Mouse (Mus musculus): Measurements from ENCODE around the gene Plcb4. TPM values are rescaled to one million over a fixed set of nuclear protein-coding genes. Genes with fewer than 3 reads are reported as not detected.
A peak's percentile ranks its signal among the peaks of the same experiment; 100 is the strongest.

Plcb4 gene
- polyA plus RNA-seq, 1 experiment from 2014 or later: 36.3 TPM

GRCm38 (mm10) chr2:135755792-135756191 lies 97.0 kb downstream of the Plcb4 start:
- Histone ChIP-seq H3K4me2 (ENCODE audit: low read length) (no peak overlapping the region), H3K4me3 (ENCODE audit: low read length) (no peak overlapping the region), H3K4me1 (ENCODE audit: control insufficient read depth, insufficient read depth, low read depth, low read length) (peaks cover 3% of the 10 kb centered on the region; the same call in 1 of the 2 replicates), H3K27ac (ENCODE audit: low read depth, low read length) (no peak overlapping the region), H3K9me3 (ENCODE audit: control insufficient read depth, low read length) (no peaks in the 10 kb centered on the region), H3K9ac (ENCODE audit: low read depth, low read length) (no peak overlapping the region), H3K36me3 (ENCODE audit: control insufficient read depth, insufficient read depth, low read length) (no peaks in the 10 kb centered on the region), H3K27me3 (replicated peaks; ENCODE audit: control insufficient read depth, insufficient read depth, low read length) (no peaks in the 10 kb centered on the region)
- no peak for ATAC-seq
- WGBS: 91% methylated on average over 5 of the region's 5 CpGs

GRCm38 (mm10) chr2:135757478-135757877 lies 98.7 kb downstream of the Plcb4 start:
- Histone ChIP-seq H3K4me3 (ENCODE audit: low read length) (no peak overlapping the region), H3K27me3 (replicated peaks; ENCODE audit: control insufficient read depth, insufficient read depth, low read length) (no peaks in the 10 kb centered on the region), H3K27ac (ENCODE audit: low read depth, low read length) (no peak overlapping the region), H3K4me1 (ENCODE audit: control insufficient read depth, insufficient read depth, low read depth, low read length) (peaks cover 3% of the 10 kb centered on the region; the same call in 1 of the 2 replicates), H3K9me3 (ENCODE audit: control insufficient read depth, low read length) (no peaks in the 10 kb centered on the region), H3K4me2 (ENCODE audit: low read length) (no peak overlapping the region), H3K36me3 (ENCODE audit: control insufficient read depth, insufficient read depth, low read length) (no peaks in the 10 kb centered on the region), H3K9ac (ENCODE audit: low read depth, low read length) (no peak overlapping the region)
- no peak for ATAC-seq
- 99% methylated on average over 3 of the region's 3 CpGs for WGBS

DNA sequence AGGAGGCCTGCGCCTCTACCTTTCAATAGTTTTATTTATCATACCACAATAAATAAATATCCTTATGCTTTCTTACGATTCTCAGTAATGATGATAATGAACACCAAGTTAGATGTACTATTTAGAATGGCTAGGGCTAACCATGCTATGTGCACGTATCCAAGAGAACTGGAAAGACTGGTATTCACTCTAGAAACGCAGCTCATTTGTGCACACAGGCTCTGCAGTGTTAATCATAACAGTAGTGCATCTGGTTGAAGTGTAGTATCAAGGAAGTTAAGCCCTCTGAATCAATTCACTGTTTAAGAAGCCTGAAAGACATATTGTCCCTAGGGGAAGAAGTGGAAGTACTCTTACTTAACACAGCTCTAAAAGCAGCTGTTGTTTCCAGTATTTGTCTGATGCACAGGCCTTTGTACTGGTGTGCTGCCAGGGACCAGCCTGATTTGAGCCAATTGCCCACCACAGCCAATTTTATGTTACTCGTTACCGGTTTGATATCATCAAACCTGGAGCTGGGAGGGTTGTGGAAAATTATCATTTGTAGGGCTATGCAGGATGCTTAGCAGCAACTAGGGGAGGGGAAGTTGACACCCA lies 100.8 kb downstream of the Plcb4 start:
- Histone ChIP-seq H3K4me2 (ENCODE audit: low read length) (no peak overlapping the region), H3K27me3 (replicated peaks; ENCODE audit: control insufficient read depth, insufficient read depth, low read length) (no peaks in the 10 kb centered on the region), H3K4me1 (ENCODE audit: control insufficient read depth, insufficient read depth, low read depth, low read length) (peaks cover 3% of the 10 kb centered on the region; the same call in 1 of the 2 replicates), H3K4me3 (ENCODE audit: low read length) (no peak overlapping the region), H3K9ac (ENCODE audit: low read depth, low read length) (no peak overlapping the region), H3K9me3 (ENCODE audit: control insufficient read depth, low read length) (no peaks in the 10 kb centered on the region), H3K27ac (ENCODE audit: low read depth, low read length) (no peak overlapping the region), H3K36me3 (ENCODE audit: control insufficient read depth, insufficient read depth, low read length) (no peaks in the 10 kb centered on the region)
- WGBS: 78% methylated on average over 6 of the region's 6 CpGs
- peak; percentile 23; the same call in 1 of the 2 replicates for ATAC-seq

GRCm38 (mm10) chr2:135761226-135761802 lies 102.5 kb downstream of the Plcb4 start:
- 82% methylated on average over 8 of the region's 8 CpGs for WGBS
- Histone ChIP-seq H3K36me3 (ENCODE audit: control insufficient read depth, insufficient read depth, low read length) (no peaks in the 10 kb centered on the region), H3K4me2 (ENCODE audit: low read length) (no peak overlapping the region), H3K9me3 (ENCODE audit: control insufficient read depth, low read length) (no peaks in the 10 kb centered on the region), H3K27me3 (replicated peaks; ENCODE audit: control insufficient read depth, insufficient read depth, low read length) (no peaks in the 10 kb centered on the region), H3K27ac (ENCODE audit: low read depth, low read length) (no peak overlapping the region), H3K4me3 (ENCODE audit: low read length) (no peak overlapping the region), H3K4me1 (ENCODE audit: control insufficient read depth, insufficient read depth, low read depth, low read length) (peaks cover 3% of the 10 kb centered on the region; the same call in 1 of the 2 replicates), H3K9ac (ENCODE audit: low read depth, low read length) (no peak overlapping the region)
- ATAC-seq: no peak

DNA sequence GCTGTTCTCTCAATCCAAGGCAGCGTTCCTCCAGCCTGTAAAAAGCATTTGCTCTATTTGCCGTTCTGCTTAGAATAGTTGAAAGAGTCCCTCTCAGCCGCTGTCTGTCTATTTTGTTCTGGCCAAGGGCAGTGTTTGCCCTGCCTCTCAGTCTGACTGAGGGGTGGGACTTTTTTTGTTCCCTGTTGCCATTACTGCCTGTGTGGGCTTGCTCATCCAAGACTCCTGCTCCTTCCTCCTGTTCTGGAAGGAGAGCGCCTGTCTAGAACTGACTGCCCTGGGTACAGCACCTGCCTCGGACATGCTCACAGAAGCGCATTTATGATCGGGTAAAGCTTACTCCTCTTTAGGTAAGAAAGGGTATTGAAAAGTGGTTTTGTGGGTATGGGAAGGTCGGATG lies 105.9 kb downstream of the Plcb4 start:
- H3K36me3 ChIP-seq (ENCODE audit: control insufficient read depth, insufficient read depth, low read length): no peaks in the 10 kb centered on the region
- H3K4me1 ChIP-seq (ENCODE audit: control insufficient read depth, insufficient read depth, low read depth, low read length): peaks cover 5% of the 10 kb centered on the region; the same call in 1 of the 2 replicates
- 43% methylated on average over 8 of the region's 8 CpGs for WGBS
- H3K27me3 ChIP-seq (replicated peaks; ENCODE audit: control insufficient read depth, insufficient read depth, low read length): no peaks in the 10 kb centered on the region
- peak; percentile 71; the same call in 1 of the 2 replicates for ATAC-seq
- H3K27ac ChIP-seq (ENCODE audit: low read depth, low read length): no peak overlapping the region
- H3K9ac ChIP-seq (ENCODE audit: low read depth, low read length): no peak overlapping the region
- no peaks in the 10 kb centered on the region for H3K9me3 ChIP-seq (ENCODE audit: control insufficient read depth, low read length)
- H3K4me2 ChIP-seq (ENCODE audit: low read length): no peak overlapping the region
- H3K4me3 ChIP-seq (ENCODE audit: low read length): no peak overlapping the region

DNA sequence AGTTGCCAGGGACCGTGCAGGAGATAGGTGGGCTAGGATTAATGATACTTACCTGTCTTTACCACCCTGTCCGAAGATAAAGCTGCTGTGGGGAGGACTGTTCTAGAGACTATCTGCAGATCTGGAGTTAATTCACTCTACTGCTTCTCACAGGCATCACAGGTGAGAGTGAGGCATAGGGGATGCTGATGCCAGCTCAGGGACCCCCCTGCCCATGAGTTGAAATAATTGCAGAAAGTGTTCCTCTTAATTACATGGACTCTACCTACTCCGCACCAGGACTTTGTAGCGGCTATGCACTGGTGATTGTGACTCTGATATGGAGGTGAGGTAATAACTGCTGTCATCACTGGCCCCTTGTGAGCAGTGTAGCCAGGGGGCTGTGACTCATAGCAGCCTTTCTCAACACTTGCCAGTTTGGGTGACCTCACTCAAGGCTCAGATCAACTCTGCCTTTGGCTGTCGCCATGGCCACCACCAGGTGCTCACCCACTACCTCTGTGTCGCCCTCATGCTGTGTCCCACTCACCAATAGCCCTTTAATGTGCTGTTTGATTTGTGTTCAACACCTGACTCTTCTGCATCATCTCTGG lies 107.8 kb downstream of the Plcb4 start:
- Histone ChIP-seq H3K36me3 (ENCODE audit: control insufficient read depth, insufficient read depth, low read length) (no peaks in the 10 kb centered on the region), H3K4me2 (ENCODE audit: low read length) (no peak overlapping the region), H3K4me1 (ENCODE audit: control insufficient read depth, insufficient read depth, low read depth, low read length) (peaks cover 5% of the 10 kb centered on the region; the same call in 1 of the 2 replicates), H3K4me3 (ENCODE audit: low read length) (no peak overlapping the region), H3K9me3 (ENCODE audit: control insufficient read depth, low read length) (no peaks in the 10 kb centered on the region), H3K9ac (ENCODE audit: low read depth, low read length) (no peak overlapping the region), H3K27me3 (replicated peaks; ENCODE audit: control insufficient read depth, insufficient read depth, low read length) (no peaks in the 10 kb centered on the region), H3K27ac (ENCODE audit: low read depth, low read length) (no peak overlapping the region)
- WGBS: 87% methylated on average over 6 of the region's 6 CpGs
- 0 out of 2 replicates have a peak, but pooled peaks have one; percentile 28 for ATAC-seq

GRCm38 (mm10) chr2:135767535-135767934 lies 108.7 kb downstream of the Plcb4 start:
- peaks cover 5% of the 10 kb centered on the region; the same call in 1 of the 2 replicates for H3K4me1 ChIP-seq (ENCODE audit: control insufficient read depth, insufficient read depth, low read depth, low read length)
- no peak overlapping the region for H3K27ac ChIP-seq (ENCODE audit: low read depth, low read length)
- no peaks in the 10 kb centered on the region for H3K9me3 ChIP-seq (ENCODE audit: control insufficient read depth, low read length)
- ATAC-seq: no peak
- H3K27me3 ChIP-seq (replicated peaks; ENCODE audit: control insufficient read depth, insufficient read depth, low read length): no peaks in the 10 kb centered on the region
- H3K36me3 ChIP-seq (ENCODE audit: control insufficient read depth, insufficient read depth, low read length): no peaks in the 10 kb centered on the region
- H3K9ac ChIP-seq (ENCODE audit: low read depth, low read length): no peak overlapping the region
- 86% methylated on average over 5 of the region's 5 CpGs for WGBS
- H3K4me2 ChIP-seq (ENCODE audit: low read length): no peak overlapping the region
- no peak overlapping the region for H3K4me3 ChIP-seq (ENCODE audit: low read length)

DNA sequence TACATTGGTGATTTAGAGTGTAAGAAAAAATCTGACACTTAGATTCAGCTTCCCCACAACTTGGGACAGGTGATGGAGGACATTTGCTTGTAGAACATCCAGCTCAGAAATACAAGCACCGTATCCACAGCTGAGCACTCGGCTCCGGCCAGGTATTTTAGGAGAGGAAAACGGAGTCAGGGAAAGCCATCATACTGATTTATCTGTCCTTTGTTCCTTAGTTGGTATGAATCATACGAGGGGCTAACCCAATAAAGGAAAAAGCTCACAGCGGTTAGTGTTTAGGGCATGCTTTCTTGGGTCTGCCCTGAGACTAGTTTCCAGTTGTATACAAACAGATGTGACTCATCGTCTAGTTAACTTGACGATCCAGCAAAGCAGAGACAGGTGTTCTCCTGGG lies 110.9 kb downstream of the Plcb4 start:
- no peaks in the 10 kb centered on the region for H3K36me3 ChIP-seq (ENCODE audit: control insufficient read depth, insufficient read depth, low read length)
- no peak overlapping the region for H3K4me2 ChIP-seq (ENCODE audit: low read length)
- WGBS: 86% methylated on average over 8 of the region's 8 CpGs
- no peak overlapping the region for H3K4me3 ChIP-seq (ENCODE audit: low read length)
- peaks cover 5% of the 10 kb centered on the region; the same call in 1 of the 2 replicates for H3K4me1 ChIP-seq (ENCODE audit: control insufficient read depth, insufficient read depth, low read depth, low read length)
- no peak overlapping the region for H3K9ac ChIP-seq (ENCODE audit: low read depth, low read length)
- ATAC-seq: no peak
- no peaks in the 10 kb centered on the region for H3K27me3 ChIP-seq (replicated peaks; ENCODE audit: control insufficient read depth, insufficient read depth, low read length)
- no peaks in the 10 kb centered on the region for H3K9me3 ChIP-seq (ENCODE audit: control insufficient read depth, low read length)
- no peak overlapping the region for H3K27ac ChIP-seq (ENCODE audit: low read depth, low read length)

DNA sequence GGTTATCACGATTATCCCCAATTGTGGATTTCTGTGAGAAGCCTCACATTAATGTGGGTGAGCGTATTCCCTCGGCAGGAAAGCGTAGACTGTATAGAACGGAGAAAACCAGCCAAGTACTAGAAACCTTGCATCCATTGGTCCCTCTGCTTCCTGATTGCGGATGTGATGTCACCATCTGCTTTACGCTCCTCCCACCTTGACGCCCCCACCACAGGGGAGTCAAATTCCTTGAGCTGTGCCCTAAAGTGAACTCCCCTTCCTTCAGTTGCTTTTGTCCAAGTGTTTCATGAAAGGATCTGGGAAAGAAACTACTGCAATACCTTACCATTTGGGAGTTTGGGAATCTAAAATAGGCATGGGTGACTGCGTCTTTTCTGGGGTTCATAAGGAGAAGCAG lies 111.4 kb downstream of the Plcb4 start:
- no peak overlapping the region for H3K9ac ChIP-seq (ENCODE audit: low read depth, low read length)
- WGBS: 95% methylated on average over 9 of the region's 9 CpGs
- H3K27me3 ChIP-seq (replicated peaks; ENCODE audit: control insufficient read depth, insufficient read depth, low read length): no peaks in the 10 kb centered on the region
- no peaks in the 10 kb centered on the region for H3K36me3 ChIP-seq (ENCODE audit: control insufficient read depth, insufficient read depth, low read length)
- no peak overlapping the region for H3K27ac ChIP-seq (ENCODE audit: low read depth, low read length)
- no peaks in the 10 kb centered on the region for H3K9me3 ChIP-seq (ENCODE audit: control insufficient read depth, low read length)
- H3K4me3 ChIP-seq (ENCODE audit: low read length): no peak overlapping the region
- no peak overlapping the region for H3K4me2 ChIP-seq (ENCODE audit: low read length)
- H3K4me1 ChIP-seq (ENCODE audit: control insufficient read depth, insufficient read depth, low read depth, low read length): peaks cover 5% of the 10 kb centered on the region; the same call in 1 of the 2 replicates
- ATAC-seq: no peak

Data from hindbrain, embryonic 16.5 days (tissue).